Mouse (Mus musculus): ENCODE measurements around the gene Gimap3. TPM values are rescaled to one million over a fixed set of nuclear protein-coding genes. Genes with fewer than 3 reads are reported as not detected.
A peak's percentile ranks its signal among the peaks of the same experiment; 100 is the strongest.

The Gimap3 gene
- polyA plus RNA-seq, 1 experiment, result 0.15 TPM

GRCm38 (mm10) chr6:48745490-48745889, 25.2 kb downstream of the Gimap3 start:
- Histone ChIP-seq H3K27ac (ENCODE audit: insufficient read depth, low read length) (no peak overlapping the region), H3K4me3 (ENCODE audit: insufficient read depth, low read length) (no peak overlapping the region), H3K4me1 (ENCODE audit: control insufficient read depth, insufficient read depth, low read length) (no peaks in the 10 kb centered on the region)
- TF ChIP-seq POLR2A (IDR thresholded peaks at IDR 0.05; ENCODE audit: extremely low read depth, insufficient read depth, low read length) (no peak), CTCF (IDR thresholded peaks at IDR 0.05; ENCODE audit: extremely low read depth, insufficient read depth, low read length) (no peak)

DNA sequence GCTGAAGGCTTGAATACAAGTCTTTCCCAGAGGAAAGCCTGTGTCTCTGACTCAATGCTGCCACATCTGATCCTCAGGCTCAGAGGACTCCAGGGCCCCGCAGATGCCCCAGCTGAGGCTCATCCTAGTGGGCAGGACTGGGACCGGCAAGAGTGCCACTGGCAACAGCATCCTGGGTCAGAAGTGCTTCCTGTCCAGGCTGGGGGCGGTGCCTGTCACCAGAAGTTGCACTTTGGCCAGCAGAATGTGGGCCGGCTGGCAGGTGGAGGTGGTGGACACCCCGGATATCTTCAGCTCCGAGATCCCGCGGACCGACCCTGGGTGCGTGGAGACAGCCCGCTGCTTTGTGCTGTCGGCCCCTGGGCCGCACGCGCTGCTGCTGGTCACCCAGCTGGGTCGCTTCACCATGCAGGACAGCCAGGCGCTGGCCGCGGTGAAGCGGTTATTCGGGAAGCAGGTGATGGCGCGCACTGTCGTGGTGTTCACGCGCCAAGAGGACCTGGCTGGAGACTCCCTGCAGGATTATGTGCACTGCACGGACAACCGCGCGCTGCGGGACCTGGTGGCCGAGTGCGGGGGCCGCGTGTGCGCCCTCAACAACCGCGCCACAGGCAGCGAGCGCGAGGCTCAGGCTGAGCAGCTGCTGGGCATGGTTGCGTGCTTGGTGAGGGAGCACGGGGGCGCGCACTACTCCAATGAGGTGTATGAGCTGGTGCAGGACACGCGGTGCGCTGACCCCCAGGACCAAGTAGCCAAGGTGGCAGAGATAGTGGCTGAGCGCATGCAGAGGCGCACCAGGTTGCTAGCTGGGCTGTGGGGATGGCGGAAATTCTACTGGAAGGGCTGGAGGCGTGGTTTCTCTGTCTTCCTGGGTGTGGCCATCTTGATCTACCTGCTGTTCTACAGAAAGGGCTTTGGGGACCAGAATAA, 28.0 kb downstream of the Gimap3 start:
- TF ChIP-seq CTCF (IDR thresholded peaks at IDR 0.05; ENCODE audit: extremely low read depth, insufficient read depth, low read length), result no peak
- 0 out of 2 replicates have a peak, but pooled peaks have one; percentile 34 for TF ChIP-seq POLR2A (IDR thresholded peaks at IDR 0.05; ENCODE audit: extremely low read depth, insufficient read depth, low read length)
- H3K27ac ChIP-seq (ENCODE audit: insufficient read depth, low read length), result no peak overlapping the region
- H3K4me1 ChIP-seq (ENCODE audit: control insufficient read depth, insufficient read depth, low read length), result no peaks in the 10 kb centered on the region
- peak overlapping the region; percentile 39 for H3K4me3 ChIP-seq (ENCODE audit: insufficient read depth, low read length)

DNA sequence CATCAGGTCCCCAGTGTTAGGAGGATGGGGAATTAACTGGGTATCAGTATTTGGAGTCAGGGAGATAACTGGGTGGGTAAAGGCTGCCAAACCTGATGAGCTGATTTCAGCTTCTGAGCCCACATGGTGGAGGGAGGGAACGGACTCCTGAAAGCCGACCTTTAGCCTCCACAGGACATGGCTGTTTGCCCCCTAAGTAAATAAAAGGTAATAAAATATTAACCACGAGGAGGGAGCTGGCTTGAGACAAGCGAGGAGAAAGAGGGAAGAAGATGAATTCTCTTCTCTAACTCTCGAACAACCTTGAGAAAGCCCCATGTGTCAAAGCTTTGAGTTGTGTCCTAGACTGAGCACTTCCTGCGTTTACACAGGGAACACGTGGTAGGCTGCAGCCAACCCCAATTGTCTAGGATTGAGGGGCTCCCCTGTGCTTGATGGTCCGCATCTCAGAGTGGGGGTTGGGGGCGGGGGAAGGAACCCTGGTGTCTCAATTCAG, 28.9 kb downstream of the Gimap3 start:
- no peak overlapping the region for H3K27ac ChIP-seq (ENCODE audit: insufficient read depth, low read length)
- TF ChIP-seq POLR2A (IDR thresholded peaks at IDR 0.05; ENCODE audit: extremely low read depth, insufficient read depth, low read length) (no peak), CTCF (IDR thresholded peaks at IDR 0.05; ENCODE audit: extremely low read depth, insufficient read depth, low read length) (no peak)
- no peak overlapping the region for H3K4me3 ChIP-seq (ENCODE audit: insufficient read depth, low read length)
- no peaks in the 10 kb centered on the region for H3K4me1 ChIP-seq (ENCODE audit: control insufficient read depth, insufficient read depth, low read length)

DNA sequence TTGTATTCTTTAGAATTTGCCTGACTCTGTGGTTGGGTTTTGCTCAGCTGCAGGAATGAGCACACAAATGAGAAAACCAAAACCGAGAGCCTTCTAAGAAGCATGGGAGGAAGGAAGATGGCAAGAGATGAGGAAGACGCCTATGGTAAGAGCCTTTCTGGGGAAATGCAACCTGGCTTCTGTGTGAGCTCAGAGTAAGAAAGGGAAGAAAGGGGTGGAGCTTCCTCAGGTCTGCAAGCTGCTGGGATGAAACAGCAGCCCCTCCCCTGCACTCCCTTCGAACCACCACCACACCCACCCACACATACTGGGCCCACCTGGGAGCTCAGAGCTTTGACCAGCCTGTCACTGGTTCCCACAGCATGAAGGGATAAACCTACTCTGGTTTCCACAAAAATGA, 29.4 kb downstream of the Gimap3 start:
- H3K4me3 ChIP-seq (ENCODE audit: insufficient read depth, low read length), result no peak overlapping the region
- no peak for TF ChIP-seq CTCF (IDR thresholded peaks at IDR 0.05; ENCODE audit: extremely low read depth, insufficient read depth, low read length)
- TF ChIP-seq POLR2A (IDR thresholded peaks at IDR 0.05; ENCODE audit: extremely low read depth, insufficient read depth, low read length), result no peak
- no peak overlapping the region for H3K27ac ChIP-seq (ENCODE audit: insufficient read depth, low read length)
- H3K4me1 ChIP-seq (ENCODE audit: control insufficient read depth, insufficient read depth, low read length), result no peaks in the 10 kb centered on the region

DNA sequence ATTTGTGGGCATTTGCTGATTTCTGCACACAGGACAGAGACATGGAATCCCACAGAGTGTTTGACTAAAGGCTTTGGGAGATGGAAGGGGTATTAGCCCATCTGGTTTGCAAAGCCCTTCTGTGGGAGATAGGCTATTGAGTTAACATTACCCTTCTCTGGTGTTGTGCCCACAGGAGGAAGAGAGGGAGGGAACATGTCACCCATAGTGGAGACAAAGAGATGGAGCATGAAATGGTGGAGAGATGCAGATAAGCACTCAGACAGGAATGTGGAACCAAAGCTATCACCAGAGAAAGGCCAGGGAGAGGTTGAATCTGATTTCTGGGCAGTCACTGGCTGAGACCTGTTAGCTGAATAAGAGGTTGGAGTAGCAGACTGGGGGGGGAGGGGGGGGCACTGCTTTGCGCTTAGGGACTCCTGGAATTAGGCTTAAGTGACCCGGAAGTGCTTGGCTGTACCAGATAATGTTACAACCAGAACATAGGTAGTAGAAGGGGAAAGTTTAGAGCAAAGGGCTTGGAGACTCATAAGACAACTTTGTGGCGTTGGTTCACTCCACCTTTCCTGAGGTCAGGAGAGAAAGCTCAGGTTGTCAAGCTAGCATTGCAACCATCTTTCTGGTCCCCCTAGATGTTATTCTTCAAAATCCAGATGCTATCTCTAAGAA, 30.0 kb downstream of the Gimap3 start:
- H3K4me1 ChIP-seq (ENCODE audit: control insufficient read depth, insufficient read depth, low read length), result no peaks in the 10 kb centered on the region
- H3K27ac ChIP-seq (ENCODE audit: insufficient read depth, low read length), result no peak overlapping the region
- no peak overlapping the region for H3K4me3 ChIP-seq (ENCODE audit: insufficient read depth, low read length)
- no peak for TF ChIP-seq POLR2A (IDR thresholded peaks at IDR 0.05; ENCODE audit: extremely low read depth, insufficient read depth, low read length)
- no peak for TF ChIP-seq CTCF (IDR thresholded peaks at IDR 0.05; ENCODE audit: extremely low read depth, insufficient read depth, low read length)

DNA sequence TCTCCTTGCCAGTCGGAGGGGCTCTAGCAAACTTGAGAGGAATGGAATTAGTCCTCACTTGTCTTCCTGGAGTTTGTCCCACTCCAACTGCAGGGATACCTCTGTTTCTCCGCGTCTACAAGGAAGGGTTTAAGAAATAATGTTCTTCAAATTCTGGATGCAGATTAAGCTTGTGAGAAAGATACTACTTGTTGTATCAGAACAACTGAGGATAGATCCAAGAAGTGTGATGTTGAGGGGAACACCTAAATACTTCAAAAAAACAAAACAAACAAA, 30.9 kb downstream of the Gimap3 start:
- no peak overlapping the region for H3K27ac ChIP-seq (ENCODE audit: insufficient read depth, low read length)
- H3K4me3 ChIP-seq (ENCODE audit: insufficient read depth, low read length), result no peak overlapping the region
- H3K4me1 ChIP-seq (ENCODE audit: control insufficient read depth, insufficient read depth, low read length), result no peaks in the 10 kb centered on the region
- TF ChIP-seq CTCF (IDR thresholded peaks at IDR 0.05; ENCODE audit: extremely low read depth, insufficient read depth, low read length) (no peak), POLR2A (IDR thresholded peaks at IDR 0.05; ENCODE audit: extremely low read depth, insufficient read depth, low read length) (no peak)

GRCm38 (mm10) chr6:48738961-48739779, 31.5 kb downstream of the Gimap3 start, which contains the start of gene Gimap1:
Gimap1 (plus strand) TSS chr6:48739054.
- no peak within 1 kb of the TSS for H3K27ac ChIP-seq (ENCODE audit: insufficient read depth, low read length)
- peak within 1 kb of the TSS; percentile 34 for H3K4me3 ChIP-seq (ENCODE audit: insufficient read depth, low read length)
- TF ChIP-seq CTCF (IDR thresholded peaks at IDR 0.05; ENCODE audit: extremely low read depth, insufficient read depth, low read length) (no peak), POLR2A (IDR thresholded peaks at IDR 0.05; ENCODE audit: extremely low read depth, insufficient read depth, low read length) (no peak)
- no peaks in the 10 kb centered on the region for H3K4me1 ChIP-seq (ENCODE audit: control insufficient read depth, insufficient read depth, low read length)

- no peak overlapping the region for H3K4me3 ChIP-seq (ENCODE audit: insufficient read depth, low read length)
- TF ChIP-seq POLR2A (IDR thresholded peaks at IDR 0.05; ENCODE audit: extremely low read depth, insufficient read depth, low read length), result no peak
- TF ChIP-seq CTCF (IDR thresholded peaks at IDR 0.05; ENCODE audit: extremely low read depth, insufficient read depth, low read length), result no peak
These were observed 33.0 kb downstream of the Gimap3 start for GRCm38 (mm10) chr6:48737688-48738087.

GRCm38 (mm10) chr6:48737053-48737452, 33.6 kb downstream of the Gimap3 start:
- Histone ChIP-seq H3K4me3 (ENCODE audit: insufficient read depth, low read length) (no peak overlapping the region), H3K27ac (ENCODE audit: insufficient read depth, low read length) (no peak overlapping the region), H3K4me1 (ENCODE audit: control insufficient read depth, insufficient read depth, low read length) (no peaks in the 10 kb centered on the region)
- no peak for TF ChIP-seq CTCF (IDR thresholded peaks at IDR 0.05; ENCODE audit: extremely low read depth, insufficient read depth, low read length)
- no peak for TF ChIP-seq POLR2A (IDR thresholded peaks at IDR 0.05; ENCODE audit: extremely low read depth, insufficient read depth, low read length)

More at GRCm38 (mm10) chr6:48737688-48738087, 33.0 kb downstream of the Gimap3 start:
- no peak overlapping the region for H3K27ac ChIP-seq (ENCODE audit: insufficient read depth, low read length)
- no peaks in the 10 kb centered on the region for H3K4me1 ChIP-seq (ENCODE audit: control insufficient read depth, insufficient read depth, low read length)

Measured in cortical plate, adult 2 months (tissue).